Mouse (Mus musculus) testis, adult 10 weeks (tissue): ENCODE data around the gene Cldn9. TPM values are rescaled to one million over a fixed set of nuclear protein-coding genes. Genes with fewer than 3 reads are reported as not detected.

ENCODE experiments used
- polyA plus RNA-seq: library from polyadenylated mRNA; stranded (reverse); fragments of 350-450 nt; fragmentation: Illumina TruSeq; extraction: RNeasy Lipid Tissue Mini Kit (QIAGEN cat#74804); gene quantifications from one replicate; pipeline ENCODE4 v1.2.3, GENCODE M21; 2014; ENCODE audit warnings: low read depth, low replicate concordance

Cldn9 gene
- polyA plus RNA-seq: not detected

DNA sequence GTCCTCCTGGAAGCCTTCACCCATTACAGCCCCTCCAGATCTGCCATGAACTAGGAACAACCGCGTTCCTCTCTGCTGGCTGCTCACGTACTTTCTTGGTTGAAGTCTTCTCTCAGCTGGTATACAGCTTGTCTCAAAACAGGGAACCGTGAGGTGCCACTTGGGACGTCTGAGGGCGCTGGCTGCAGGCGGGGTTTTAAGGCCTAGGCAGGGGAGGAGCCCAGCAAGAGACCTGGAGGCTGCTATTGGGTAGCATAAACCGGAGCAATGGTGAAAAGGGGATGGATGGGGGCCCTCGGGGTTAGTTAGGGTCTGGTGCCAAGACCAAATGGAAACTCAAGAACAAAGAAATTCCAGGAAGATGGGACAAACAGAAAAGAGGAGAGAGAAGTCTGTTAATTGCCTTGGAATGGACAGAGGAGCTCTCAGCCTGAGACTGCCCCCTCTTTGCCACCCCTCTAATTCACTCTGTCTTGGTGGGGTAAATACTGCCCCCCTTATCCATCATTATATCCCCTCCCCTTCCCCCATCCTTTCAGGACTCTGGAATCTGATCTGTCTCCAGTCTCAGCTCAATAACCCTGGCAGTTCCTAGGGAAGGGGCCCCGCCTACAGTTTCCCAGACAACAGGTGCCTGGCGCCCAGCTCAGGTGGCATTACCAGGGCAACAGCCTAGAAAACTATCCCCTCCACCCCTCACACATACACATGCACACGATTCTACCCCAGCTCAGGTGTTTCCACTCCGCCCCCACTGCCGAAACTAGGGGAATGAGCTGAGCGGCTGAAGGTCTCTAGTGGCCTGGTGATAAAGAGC, at the start of gene Cldn9:
Gene Cldn9 (minus strand): TSS at position 171 of the 817 bp plus-strand sequence.

DNA sequence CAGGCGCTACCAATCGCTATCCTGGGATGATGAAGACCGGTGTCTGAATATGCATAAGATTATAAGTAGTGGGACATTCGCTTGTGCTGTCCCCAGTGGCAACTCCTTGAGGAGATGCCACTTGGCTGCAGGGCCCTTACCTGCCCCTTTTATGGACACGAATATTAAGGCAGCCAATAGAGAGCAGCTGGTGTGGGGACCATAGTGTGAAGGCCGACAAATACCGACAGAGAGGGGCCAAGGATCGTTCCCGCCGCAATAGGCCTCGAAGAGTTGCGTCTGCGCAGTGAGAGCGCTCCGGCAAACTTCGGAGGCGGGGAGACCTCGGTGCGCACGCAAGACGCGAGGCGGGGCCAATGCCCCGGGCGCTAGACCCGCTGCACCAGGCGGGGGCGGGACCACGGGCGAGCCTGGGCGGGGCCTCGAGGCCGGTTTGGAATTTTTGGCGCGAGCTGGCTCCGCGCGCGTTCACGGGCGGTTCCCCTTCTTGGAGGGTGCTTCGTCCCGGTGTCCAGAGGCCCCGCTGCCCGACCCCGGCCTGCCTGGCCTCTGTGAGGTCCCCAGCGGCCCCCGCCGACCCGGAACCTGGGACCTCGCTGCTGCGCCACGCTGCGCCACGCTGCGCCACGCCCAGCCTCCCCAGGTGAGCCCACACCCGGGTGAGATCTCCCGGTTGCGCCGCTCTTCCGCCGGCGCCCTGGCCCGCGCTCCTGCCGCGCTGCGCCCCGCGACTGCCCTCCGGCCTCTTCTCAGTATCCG, 42.4 kb upstream of the Cldn9 start, which contains the start of gene Pkmyt1:
Gene Pkmyt1 (plus strand): TSS at position 338 of the 759 bp plus-strand sequence.

DNA sequence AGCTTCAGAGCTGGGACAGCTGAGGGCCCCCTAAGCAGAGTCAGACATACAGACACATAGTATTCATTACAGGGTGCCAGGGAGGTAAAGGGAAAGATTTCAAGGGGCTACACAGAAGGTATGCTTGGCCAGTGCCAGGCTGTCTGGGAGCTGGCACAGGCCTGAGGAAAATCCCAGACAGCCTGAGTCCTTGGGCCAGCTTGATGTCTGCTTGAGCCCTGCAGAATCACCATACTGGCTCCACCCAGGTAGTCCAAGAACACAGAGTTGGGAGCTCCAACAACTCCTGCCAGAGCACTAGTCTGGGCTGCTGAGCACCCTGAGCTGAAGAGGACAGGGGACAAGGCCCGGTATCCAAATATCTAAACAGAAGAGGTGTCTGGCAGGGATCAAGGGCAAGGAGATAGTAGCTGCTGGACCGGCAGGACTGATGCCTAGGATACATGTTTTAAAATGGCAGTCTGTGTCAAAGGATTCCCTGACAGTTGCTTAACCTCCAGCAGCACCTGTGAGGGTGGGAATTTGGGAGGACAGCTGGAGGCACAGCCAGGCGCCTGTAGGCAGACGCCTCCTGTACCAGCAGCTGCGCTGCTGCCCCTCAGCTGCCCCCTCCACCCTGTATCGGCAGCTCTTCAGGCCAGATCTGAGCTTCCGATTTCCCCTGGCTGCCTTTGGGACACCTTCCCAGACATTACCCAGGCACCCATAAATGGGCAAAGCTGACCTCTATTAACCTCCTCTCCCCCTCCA, 38.7 kb upstream of the Cldn9 start, which contains the start of gene 1520401A03Rik:
Gene 1520401A03Rik (minus strand): TSS at position 408 of the 750 bp plus-strand sequence.

DNA sequence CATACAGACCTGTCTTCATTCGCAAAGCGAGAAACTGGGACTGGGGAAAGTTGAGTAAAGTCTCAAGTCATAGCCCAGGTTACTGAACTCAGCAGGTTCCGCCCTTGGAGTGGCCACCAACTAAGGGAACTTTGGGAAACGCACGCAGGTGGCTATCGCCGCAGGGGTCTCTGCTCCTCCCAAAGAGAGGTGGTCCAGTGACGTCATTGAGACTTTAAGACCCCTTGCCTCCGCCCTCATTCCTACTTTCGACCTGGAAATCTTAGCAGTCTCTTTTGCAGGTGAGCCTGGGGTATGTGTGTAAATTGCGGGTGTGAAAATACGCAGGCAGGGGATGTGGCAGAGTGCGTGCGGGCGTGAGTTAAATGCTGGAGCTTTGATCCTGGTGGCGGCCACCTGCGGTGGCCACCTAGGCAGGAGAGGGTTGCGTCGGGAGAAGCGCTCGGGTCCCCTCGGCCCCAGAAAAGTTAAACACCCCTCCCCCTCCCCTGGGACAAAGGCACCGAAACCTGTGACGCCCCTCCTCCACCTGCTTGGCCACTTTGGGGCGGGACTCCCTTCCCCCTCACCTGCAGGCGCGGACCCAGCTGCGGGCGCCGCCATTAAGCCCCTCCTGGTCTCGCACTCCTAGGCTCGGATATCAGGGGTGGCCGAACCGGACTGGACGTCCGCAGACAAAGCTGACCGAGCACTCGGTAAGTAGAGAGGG, 4.5 kb downstream of the Cldn9 start, which contains the start of gene Cldn6:
Gene Cldn6 (plus strand): TSS at position 123 of the 709 bp plus-strand sequence.

DNA sequence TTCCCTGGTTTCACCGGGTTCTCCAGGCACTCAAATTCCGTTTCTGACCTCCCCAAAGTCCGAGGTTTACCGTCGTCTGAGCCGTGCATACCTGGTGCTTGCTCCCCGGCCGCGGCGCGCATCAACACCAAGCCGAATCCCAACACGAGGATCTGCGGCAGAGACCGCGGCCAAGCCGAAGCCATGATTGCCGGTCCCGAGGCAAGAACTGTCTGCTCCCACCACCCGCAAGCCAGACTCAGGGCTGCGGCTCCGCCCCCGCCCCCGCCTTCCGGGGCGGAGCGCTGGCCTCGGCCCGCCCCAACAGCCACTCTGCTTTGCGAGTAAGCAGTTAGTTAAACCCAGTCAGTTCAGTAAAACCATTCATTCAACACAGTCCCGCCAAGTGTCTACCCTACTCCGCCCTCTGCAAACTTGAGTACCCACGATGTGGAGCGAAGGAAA, 6.6 kb downstream of the Cldn9 start, which contains the start of gene Tnfrsf12a:
Gene Tnfrsf12a (minus strand): TSS at position 233 of the 444 bp plus-strand sequence.

DNA sequence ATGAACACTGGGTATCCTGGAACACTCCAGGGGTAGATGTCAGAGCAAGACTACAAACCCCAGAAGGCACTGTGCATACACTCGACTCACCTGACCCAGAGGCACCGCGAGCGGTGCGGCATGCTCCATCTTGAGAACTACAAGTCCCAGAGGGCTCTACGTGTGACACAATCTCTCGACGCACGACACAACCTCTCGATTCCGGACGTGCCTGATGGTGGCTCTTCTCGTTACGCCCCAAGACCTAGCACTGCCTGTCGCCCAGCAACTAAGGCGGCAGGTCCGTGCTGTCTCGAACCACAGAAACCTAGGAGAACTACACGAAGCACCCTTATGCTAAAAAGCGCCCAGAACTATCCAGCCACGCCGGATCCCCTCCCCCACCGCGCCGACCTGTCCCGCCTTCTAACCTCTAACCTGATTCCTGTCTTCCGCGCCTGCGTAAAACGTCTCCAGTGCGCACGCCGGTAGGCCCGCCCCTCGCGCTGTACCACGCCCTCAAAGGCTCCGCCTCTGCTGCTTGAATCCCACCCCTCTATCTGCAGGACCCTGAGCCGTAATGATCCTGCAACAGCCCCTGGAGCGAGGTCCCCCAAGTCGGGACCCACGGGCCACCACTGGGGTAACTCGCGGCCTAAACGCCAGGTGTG, 10.3 kb downstream of the Cldn9 start, which contains the start of the genes Hcfc1r1 and Thoc6:
Gene Hcfc1r1 (plus strand): TSS at position 173 of the 650 bp plus-strand sequence.
Gene Thoc6 (minus strand): TSS at position 459 of the 650 bp plus-strand sequence.

DNA sequence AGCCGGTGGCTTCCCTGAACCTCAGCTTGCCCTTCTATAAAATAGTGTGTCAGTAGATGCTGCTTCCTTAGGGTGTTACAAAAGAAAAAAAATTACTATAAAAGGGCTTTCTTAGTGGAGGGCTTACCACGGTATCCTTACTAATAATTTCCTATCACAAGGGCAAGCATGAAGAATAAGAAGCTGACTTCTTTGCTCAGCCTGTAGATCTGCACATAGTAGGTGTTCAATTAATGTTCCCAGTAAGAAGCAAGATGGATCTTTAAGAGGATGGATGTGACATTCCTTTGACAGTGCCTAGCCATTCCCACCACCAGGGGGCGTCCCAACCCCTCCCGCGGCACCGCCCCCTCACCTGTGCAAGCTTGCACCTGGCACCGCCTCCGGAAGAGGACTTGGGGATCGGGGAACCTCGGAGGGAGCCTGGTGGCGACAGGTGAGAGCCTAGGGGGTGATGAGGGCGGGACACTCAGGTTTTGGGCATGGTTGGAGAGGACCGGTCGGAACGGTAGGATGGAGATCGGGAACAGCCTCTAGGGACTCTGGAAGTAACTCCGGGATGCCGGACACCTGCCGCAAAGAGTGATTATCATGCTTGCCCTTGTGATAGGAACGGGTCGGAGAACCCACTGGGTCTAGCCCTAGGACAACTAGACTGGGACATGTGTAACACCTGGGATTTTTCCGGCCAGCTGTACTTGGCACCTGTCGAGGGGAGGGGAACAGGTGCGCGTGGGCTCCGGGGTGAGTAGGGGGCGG, 23.5 kb downstream of the Cldn9 start, which contains the start of gene Bicdl2:
Gene Bicdl2 (plus strand): TSS at position 390 of the 759 bp plus-strand sequence.

DNA sequence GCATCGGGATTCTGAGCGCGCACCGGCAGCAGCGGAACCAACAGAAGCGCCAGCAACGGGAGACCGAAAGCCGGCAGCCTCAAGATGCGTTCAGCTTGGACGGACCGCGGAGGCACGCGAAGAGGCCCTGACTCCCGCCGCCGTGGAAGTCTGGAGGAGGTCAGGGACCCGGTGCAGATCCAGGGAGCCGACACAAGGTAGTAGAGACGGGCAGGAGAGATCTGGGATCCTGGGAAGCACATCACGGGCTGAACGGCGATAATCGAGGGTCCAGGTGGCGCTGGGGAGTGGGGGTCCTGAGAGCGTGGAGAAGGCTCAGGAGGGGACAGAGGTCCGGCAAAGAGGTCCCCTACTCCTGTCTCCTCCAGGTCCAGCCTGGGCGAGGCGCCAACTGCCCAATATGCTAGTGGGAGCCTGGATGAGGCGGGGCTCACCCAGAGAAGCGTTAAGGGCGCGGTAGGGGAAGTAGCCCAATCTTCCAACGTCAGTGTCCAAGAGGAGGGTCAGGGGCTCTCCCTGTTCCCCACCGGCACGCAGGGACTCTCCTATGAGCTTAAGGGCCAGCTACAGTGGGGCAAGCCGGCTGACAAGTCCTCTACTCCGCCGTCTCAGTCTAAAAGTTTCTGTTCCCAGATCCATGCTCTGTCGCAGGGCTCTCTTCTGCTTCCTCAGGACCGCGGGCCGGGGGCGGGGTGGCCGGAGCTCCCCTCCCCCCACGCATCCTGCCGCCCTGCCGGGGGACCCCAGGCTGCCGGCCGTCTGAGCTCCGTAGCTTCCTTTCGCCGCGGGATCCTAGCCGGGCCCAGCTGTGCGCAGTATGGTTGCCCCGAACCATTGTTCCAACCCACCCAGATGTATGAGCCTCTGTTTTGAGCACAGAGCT, 39.0 kb downstream of the Cldn9 start, which contains the start of gene Mmp25:
Gene Mmp25 (minus strand): TSS at position 665 of the 883 bp plus-strand sequence.

Other genes with a start within 250 kb of the Cldn9 start
- not detected for gene Vmn2r117, start 204.3 kb downstream of the Cldn9 start, polyA plus RNA-seq
- 0.14 TPM for gene Zfp213, start 119.8 kb downstream of the Cldn9 start, polyA plus RNA-seq
- gene Zfp13, start 84.5 kb downstream of the Cldn9 start, polyA plus RNA-seq: 2.5 TPM
- gene Zscan10, start 83.2 kb downstream of the Cldn9 start, polyA plus RNA-seq: 0.41 TPM
- 0.14 TPM for gene Mmp25, start 38.7 kb downstream of the Cldn9 start, polyA plus RNA-seq
- not detected for gene Bicdl2, start 23.5 kb downstream of the Cldn9 start, polyA plus RNA-seq
- gene Hcfc1r1, start 10.4 kb downstream of the Cldn9 start, polyA plus RNA-seq: 3.5 TPM
- gene Thoc6, start 10.1 kb downstream of the Cldn9 start, polyA plus RNA-seq: 1.3 TPM
- not detected for gene Tnfrsf12a, start 6.6 kb downstream of the Cldn9 start, polyA plus RNA-seq
- gene Cldn6, start 4.8 kb downstream of the Cldn9 start, polyA plus RNA-seq: not detected
- 0.87 TPM for gene 1520401A03Rik, start 38.8 kb upstream of the Cldn9 start, polyA plus RNA-seq
- 1.9 TPM for gene Pkmyt1, start 42.3 kb upstream of the Cldn9 start, polyA plus RNA-seq
- not detected for gene Paqr4, start 56.8 kb upstream of the Cldn9 start, polyA plus RNA-seq
- gene Kremen2, start 61.8 kb upstream of the Cldn9 start, polyA plus RNA-seq: not detected
- 7.3 TPM for gene Flywch1, start 87.6 kb upstream of the Cldn9 start, polyA plus RNA-seq
- gene Flywch2, start 102.1 kb upstream of the Cldn9 start, polyA plus RNA-seq: 1.9 TPM
- gene Srrm2, start 106.5 kb upstream of the Cldn9 start, polyA plus RNA-seq: 89.6 TPM
- 40.8 TPM for gene Elob, start 145.1 kb upstream of the Cldn9 start, polyA plus RNA-seq
- not detected for gene Prss33, start 152.0 kb upstream of the Cldn9 start, polyA plus RNA-seq
- gene Prss32, start 159.8 kb upstream of the Cldn9 start, polyA plus RNA-seq: not detected
- gene Prss41, start 160.1 kb upstream of the Cldn9 start, polyA plus RNA-seq: 2.3 TPM
- gene Prss21, start 184.0 kb upstream of the Cldn9 start, polyA plus RNA-seq: 34.8 TPM
- gene Dcpp1, start 196.8 kb upstream of the Cldn9 start, polyA plus RNA-seq: not detected
- gene Dcpp2, start 196.9 kb upstream of the Cldn9 start, polyA plus RNA-seq: not detected
- not detected for gene Dcpp3, start 233.4 kb upstream of the Cldn9 start, polyA plus RNA-seq